Mouse (Mus musculus) erythroblast, embryonic 14.5 days (primary cell): ENCODE data around the gene Slc7a1. TPM values are rescaled to one million over a fixed set of nuclear protein-coding genes. Genes with fewer than 3 reads are reported as not detected.
"Not testable (repeated sequence)": the region's sequence is repeated elsewhere in the genome, so short reads cannot be mapped to it uniquely, and the experiment has no call there.

Experiments used
- H3K27me3 ChIP-seq: 2 replicates; pipeline ENCODE4 v1.6.1; 2012; ENCODE audit warnings: inconsistent platforms; ENCODE audit not compliant: control insufficient read depth
- H3K36me3 ChIP-seq: 2 replicates; pipeline ENCODE4 v1.6.1; 2012; ENCODE audit warnings: mild to moderate bottlenecking, inconsistent platforms; ENCODE audit not compliant: control insufficient read depth
- H3K4me1 ChIP-seq: 2 replicates; pipeline ENCODE4 v1.6.1; 2012; ENCODE audit warnings: inconsistent platforms; ENCODE audit not compliant: control insufficient read depth
- H3K4me3 ChIP-seq: replicated peaks from 2 replicates; pipeline ENCODE3; 2012; ENCODE audit warnings: moderate library complexity, mild to moderate bottlenecking, inconsistent platforms
- H3K9me3 ChIP-seq: 2 replicates; pipeline ENCODE4 v1.6.1; 2012; ENCODE audit warnings: low read length, inconsistent platforms, mixed read lengths; ENCODE audit not compliant: control insufficient read depth
- GATA1 ChIP-seq: IDR thresholded peaks from 2 replicates; pipeline ENCODE4 v1.6.1; 2012; ENCODE audit warnings: low read length, inconsistent platforms, mixed read lengths
- TAL1 ChIP-seq: IDR thresholded peaks from 3 replicates; pipeline ENCODE4 v1.6.1; 2012; ENCODE audit warnings: low read length, inconsistent platforms, mixed read lengths
- polyA plus RNA-seq: library from polyadenylated mRNA; stranded (reverse); fragments of >175 nt; gene quantifications from 2 replicates; pipeline ENCODE4 v1.2.3, GENCODE M21; 2012

Gene Slc7a1
- polyA plus RNA-seq, 1 experiment, result 0.89 TPM

DNA sequence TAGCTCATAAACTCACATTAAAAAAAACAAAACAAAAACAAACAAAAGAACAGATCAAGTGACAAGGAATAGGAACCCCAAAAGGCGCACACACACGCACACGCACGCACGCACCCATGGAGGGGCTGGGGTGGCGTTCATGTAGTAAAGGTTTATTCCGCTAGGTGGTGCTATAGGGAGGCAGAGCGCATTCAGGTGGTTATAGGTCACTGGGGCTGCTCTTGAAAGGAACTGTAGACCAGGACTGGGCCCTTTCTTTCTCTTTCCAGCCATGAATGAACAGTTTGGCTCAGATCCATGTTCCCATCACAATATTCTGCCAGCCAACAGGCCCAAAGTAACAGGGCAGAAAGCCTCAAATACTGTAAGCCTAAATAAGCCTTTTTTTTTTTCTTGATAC, 53.2 kb downstream of the Slc7a1 start:
- Histone ChIP-seq H3K4me3 (no peak overlapping the region), H3K4me1 (no peaks in the 10 kb centered on the region), H3K36me3 (peaks cover 98% of the 10 kb centered on the region), H3K9me3 (no peaks in the 10 kb centered on the region), H3K27me3 (no peaks in the 10 kb centered on the region)
- TF ChIP-seq GATA1 (no peak), TAL1 (no peak)

DNA sequence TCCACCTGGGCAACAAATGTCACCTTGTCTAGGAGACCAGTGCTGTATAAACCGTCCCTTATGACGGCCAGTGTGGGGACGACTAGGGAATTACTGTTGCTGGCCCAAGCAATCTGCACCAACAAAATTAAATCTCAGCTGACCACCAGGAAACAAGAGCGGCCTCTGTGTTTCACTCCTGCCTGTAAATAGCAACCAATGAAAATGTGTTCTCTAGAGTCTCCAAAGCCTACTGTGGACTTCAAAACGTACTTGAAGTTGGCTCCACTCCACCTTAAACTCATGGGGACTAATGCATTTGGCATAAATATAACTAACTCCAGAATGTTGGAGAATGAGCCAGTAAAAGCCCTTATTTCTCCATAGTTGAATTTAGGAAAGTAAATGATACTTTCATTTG, 55.3 kb downstream of the Slc7a1 start:
- Histone ChIP-seq H3K4me3 (no peak overlapping the region), H3K36me3 (peaks cover 97% of the 10 kb centered on the region), H3K9me3 (no peaks in the 10 kb centered on the region), H3K27me3 (no peaks in the 10 kb centered on the region), H3K4me1 (no peaks in the 10 kb centered on the region)
- no peak for TF ChIP-seq TAL1
- no peak for TF ChIP-seq GATA1

DNA sequence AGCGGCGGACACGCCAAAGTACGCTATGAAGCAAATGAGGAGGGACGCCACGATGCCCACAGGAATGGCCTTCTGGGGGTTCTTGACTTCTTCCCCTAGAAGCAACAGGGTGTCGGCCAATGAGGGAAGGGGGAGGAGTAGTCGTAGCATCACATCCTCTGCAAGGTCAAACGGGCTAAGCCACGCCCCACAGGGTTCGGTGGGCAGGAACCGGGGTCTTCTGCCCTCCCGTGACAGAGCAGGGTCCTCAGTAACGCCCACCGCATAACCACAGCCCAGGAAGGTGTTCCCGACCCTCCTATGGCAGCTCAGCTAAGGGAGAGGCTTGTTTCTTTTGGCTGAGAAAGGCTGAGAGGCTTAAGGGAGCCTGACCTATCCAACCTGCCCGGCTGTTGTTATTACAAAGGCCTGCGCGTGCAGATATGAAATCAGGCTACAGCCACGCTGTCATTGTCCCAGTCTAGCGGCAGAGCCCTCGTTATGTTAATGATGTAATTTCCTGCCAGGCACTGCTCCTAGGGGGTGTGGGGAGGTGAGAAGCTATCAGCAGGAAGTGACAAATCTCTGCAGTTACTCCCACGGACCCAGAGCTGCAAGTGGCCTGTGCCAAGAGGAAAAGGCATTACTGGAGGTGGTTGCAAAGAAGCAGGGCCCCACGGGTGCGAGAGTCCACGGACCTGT, 57.5 kb downstream of the Slc7a1 start:
- H3K4me3 ChIP-seq, result no peak overlapping the region
- TF ChIP-seq TAL1 (no peak), GATA1 (no peak)

DNA sequence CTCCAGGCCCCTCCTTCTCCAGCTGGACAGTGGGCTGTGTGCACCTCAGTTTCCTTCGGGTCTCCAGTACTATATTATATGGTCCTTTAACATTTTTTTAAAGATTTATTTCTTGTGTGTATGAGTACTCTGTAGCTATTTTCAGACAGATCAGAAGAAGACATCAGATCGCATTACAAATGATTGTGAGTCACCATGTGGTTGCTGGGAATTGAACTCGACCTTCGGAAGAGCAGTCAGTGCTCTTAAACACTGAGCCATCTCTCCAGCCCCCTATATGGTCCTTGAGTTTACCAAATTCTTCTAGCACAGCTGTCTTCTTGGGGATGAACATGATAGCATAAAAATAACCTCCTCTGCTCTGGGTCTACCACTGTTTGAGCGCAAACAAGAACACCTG, 60.6 kb downstream of the Slc7a1 start:
- no peaks in the 10 kb centered on the region for H3K27me3 ChIP-seq
- H3K4me3 ChIP-seq, result no peak overlapping the region
- no peaks in the 10 kb centered on the region for H3K4me1 ChIP-seq
- H3K36me3 ChIP-seq, result peaks cover 93% of the 10 kb centered on the region
- no peaks in the 10 kb centered on the region for H3K9me3 ChIP-seq
- TF ChIP-seq TAL1 (no peak), GATA1 (no peak)

More for the DNA sequence above, 57.5 kb downstream of the Slc7a1 start:
- Histone ChIP-seq H3K4me1 (no peaks in the 10 kb centered on the region), H3K9me3 (no peaks in the 10 kb centered on the region), H3K27me3 (no peaks in the 10 kb centered on the region), H3K36me3 (peaks cover 97% of the 10 kb centered on the region)

DNA sequence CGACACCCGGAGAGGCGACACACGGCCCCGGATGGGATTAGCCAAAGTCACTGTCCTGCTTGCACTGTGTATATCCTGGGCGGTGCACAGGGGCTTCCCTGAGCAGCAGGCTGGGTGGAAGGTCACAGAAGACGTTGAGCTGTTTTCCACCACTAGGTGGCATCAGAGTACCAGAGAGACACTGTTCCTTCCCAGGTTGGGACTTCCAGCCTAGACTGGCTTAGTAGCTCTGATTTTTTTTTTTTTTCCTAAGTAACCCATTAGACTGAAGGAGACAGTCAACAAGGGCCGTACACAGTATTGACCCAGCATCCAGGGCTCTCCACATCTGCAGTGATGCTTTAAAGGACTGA, 67.1 kb downstream of the Slc7a1 start:
- H3K9me3 ChIP-seq, result no peaks in the 10 kb centered on the region
- H3K36me3 ChIP-seq, result peaks cover 78% of the 10 kb centered on the region
- H3K27me3 ChIP-seq, result no peaks in the 10 kb centered on the region
- H3K4me3 ChIP-seq, result no peak overlapping the region
- no peak for TF ChIP-seq GATA1
- TF ChIP-seq TAL1, result no peak
- peaks cover 11% of the 10 kb centered on the region for H3K4me1 ChIP-seq

DNA sequence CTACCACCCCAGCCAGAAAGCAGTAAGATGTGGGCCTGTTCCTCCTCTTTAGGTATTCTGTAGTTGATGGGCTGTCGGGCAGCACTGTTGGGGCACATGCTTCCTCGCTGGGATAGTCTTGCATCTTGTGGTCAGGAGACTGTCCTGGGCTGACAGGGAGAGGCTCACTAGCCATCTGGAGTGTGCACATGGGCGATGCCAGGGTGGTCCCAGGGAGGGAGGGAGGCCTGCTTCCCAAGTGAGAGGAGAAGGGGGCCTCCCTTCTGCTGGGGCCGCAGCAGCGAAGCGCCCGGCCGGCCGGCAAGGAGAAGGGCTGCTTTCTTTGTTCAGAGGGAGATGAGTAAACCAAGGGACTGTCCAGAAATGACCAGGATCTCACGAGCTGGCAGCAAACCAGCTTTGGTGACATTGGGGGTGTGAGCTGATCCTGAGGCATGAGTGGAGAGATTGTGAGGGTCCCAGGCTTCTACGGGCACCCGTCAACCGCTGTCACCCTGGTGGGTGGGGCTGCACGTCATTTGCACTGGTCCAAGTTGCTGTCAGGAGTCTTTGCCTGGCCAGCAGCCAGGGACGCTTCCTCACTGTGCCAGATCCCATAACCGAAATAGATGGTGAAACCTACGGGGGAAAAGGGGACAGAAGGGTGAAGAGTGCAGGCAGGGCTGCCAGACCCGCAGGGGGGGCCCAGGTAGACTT, 67.6 kb downstream of the Slc7a1 start:
- peaks cover 11% of the 10 kb centered on the region for H3K4me1 ChIP-seq
- H3K27me3 ChIP-seq, result no peaks in the 10 kb centered on the region
- peaks cover 74% of the 10 kb centered on the region for H3K36me3 ChIP-seq
- H3K9me3 ChIP-seq, result no peaks in the 10 kb centered on the region
- no peak overlapping the region for H3K4me3 ChIP-seq
- TF ChIP-seq GATA1 (no peak), TAL1 (no peak)

DNA sequence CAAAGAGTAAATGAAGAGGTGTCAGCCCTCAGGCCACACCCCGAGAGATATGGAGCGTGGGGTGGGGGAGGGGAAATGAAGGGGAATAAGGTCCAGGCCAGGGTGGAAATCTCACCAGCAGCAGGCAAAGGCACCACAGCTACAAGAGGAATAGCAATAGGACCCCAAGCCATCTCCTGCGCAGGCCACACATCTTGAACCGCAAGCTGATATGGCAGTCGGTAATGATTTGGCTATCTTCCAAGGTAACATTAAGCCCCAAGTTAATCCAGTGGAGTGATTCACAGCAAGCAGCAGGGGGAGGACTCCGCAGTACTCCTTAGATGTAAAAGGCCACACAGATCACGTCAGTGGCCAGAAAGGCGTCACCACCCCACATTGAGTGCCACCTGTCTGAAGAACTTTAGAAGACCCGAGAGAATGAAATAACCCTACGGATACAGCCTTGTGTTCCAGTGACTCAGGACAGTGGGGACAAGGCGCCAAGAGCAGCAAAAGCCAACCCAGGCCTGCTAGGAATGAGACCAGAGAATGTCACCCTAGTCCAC, 68.4 kb downstream of the Slc7a1 start:
- TF ChIP-seq TAL1, result no peak
- TF ChIP-seq GATA1, result no peak
- H3K36me3 ChIP-seq, result peaks cover 66% of the 10 kb centered on the region

DNA sequence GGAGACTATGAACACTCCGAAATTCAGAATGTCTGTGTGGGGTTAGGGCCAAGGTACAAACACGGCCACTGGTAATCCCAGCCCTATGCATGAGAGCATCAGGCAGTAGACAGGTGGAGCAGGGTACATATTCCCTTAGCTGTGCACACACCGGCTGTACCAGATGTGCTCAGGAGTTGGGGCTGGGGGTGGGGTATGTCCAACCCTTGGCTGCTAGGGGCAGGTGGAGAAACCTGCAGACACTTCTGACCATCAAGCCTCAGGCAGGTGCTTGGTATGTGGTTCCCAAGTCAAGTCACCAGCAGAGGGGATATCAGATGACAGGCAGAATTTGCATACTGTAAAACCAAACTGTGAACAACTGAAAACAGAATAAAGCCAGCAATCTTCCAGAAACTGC, 70.7 kb downstream of the Slc7a1 start:
- Histone ChIP-seq H3K9me3 (0 out of 2 replicates have a peak, but pooled peaks cover 4% of the 10 kb centered on the region), H3K4me3 (no peak overlapping the region), H3K4me1 (peaks cover 11% of the 10 kb centered on the region), H3K27me3 (no peaks in the 10 kb centered on the region), H3K36me3 (peaks cover 48% of the 10 kb centered on the region)
- no peak for TF ChIP-seq TAL1
- no peak for TF ChIP-seq GATA1

More for the DNA sequence above, 68.4 kb downstream of the Slc7a1 start:
- peaks cover 11% of the 10 kb centered on the region for H3K4me1 ChIP-seq
- H3K27me3 ChIP-seq, result no peaks in the 10 kb centered on the region
- H3K4me3 ChIP-seq, result no peak overlapping the region
- 0 out of 2 replicates have a peak, but pooled peaks cover 4% of the 10 kb centered on the region for H3K9me3 ChIP-seq

DNA sequence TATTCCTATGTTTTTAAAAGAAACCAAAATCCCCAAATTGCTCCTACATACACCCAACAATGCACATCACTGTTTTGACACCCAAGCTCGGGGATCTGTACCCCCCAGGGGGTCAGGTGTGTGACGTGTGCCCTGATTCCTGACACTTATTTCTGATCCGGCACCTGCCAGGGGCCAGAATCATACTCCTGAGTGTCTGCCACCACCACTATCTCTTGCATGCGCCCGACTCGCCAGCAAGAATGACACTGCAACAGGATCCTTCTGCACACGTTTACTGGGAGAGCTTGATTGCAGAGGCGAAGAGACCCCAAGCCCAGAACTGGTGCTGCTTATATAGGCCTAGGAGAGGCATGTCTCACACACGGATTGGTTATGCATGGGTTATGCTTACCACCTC, 73.4 kb downstream of the Slc7a1 start:
- not testable (repeated sequence) for H3K4me3 ChIP-seq, H3K27me3 ChIP-seq, H3K4me1 ChIP-seq, H3K9me3 ChIP-seq
- peaks cover 21% of the 10 kb centered on the region for H3K36me3 ChIP-seq
